Mouse (Mus musculus) kidney, postnatal 0 days (tissue): Measurements from ENCODE around the gene Sbk3. TPM values are rescaled to one million over a fixed set of nuclear protein-coding genes. Genes with fewer than 3 reads are reported as not detected.

Source experiments
- ATAC-seq: fragments of 200-750 bp; cut with Nextera tagmentation; replicated peaks from 2 replicates; pipeline ENCODE4 v1.8.0; 2017; ENCODE audit warnings: low read depth, moderate number of reproducible peaks, moderate TSS enrichment, moderate library complexity; ENCODE audit not compliant: low FRiP score
- DNase-seq: peaks from one replicate; pipeline ENCODE4 v3.0.0-alpha.2; 2016; ENCODE audit warnings: low spot score
- H3K27ac ChIP-seq: fragments of 300-500 bp; sonication (generic); 2 replicates; pipeline ENCODE4 v1.5.1; 2014; ENCODE audit warnings: mild to moderate bottlenecking
- H3K27me3 ChIP-seq: fragments of 300-500 bp; sonication (generic); 2 replicates; pipeline ENCODE4 v1.6.1; 2014; ENCODE audit warnings: low read length, mixed read lengths; ENCODE audit not compliant: insufficient read depth
- H3K36me3 ChIP-seq: fragments of 300-500 bp; sonication (generic); 2 replicates; pipeline ENCODE4 v1.6.1; 2014; ENCODE audit warnings: low read length, mixed read lengths; ENCODE audit not compliant: insufficient read depth
- H3K4me1 ChIP-seq: fragments of 300-500 bp; sonication (generic); replicated peaks from 2 replicates; pipeline ENCODE4 v1.6.1; 2014; ENCODE audit warnings: antibody characterized with exemption, low read length, mixed read lengths; ENCODE audit not compliant: insufficient read depth
- H3K4me2 ChIP-seq: fragments of 300-500 bp; sonication (generic); 2 replicates; pipeline ENCODE4 v1.6.1; 2014; ENCODE audit warnings: mild to moderate bottlenecking, low read length, moderate library complexity, mixed read lengths
- H3K4me3 ChIP-seq: fragments of 300-500 bp; sonication (generic); replicated peaks from 2 replicates; pipeline ENCODE4 v1.5.1; 2014; ENCODE audit warnings: low read depth, low read length
- H3K9ac ChIP-seq: fragments of 300-500 bp; sonication (generic); 2 replicates; pipeline ENCODE4 v1.6.1; 2014; ENCODE audit warnings: low read depth, low read length
- H3K9me3 ChIP-seq: fragments of 300-500 bp; sonication (generic); replicated peaks from 2 replicates; pipeline ENCODE4 v1.6.1; 2016; ENCODE audit warnings: low read length, inconsistent platforms, mixed read lengths
- CTCF ChIP-seq: IDR thresholded peaks from 2 replicates; pipeline ENCODE4 v1.5.1; 2016; ENCODE audit warnings: antibody characterized with exemption, low read depth, mild to moderate bottlenecking, moderate library complexity
- WGBS: fragments of 180-500 bp; shearing (Covaris S2); extraction: QIAGEN DNeasy Blood & Tissue Kit; methylation state at CpG from one replicate; pipeline ENCODE4 v1.1.7; 2014; 5-methylcytosine and 5-hydroxymethylcytosine counted together
- polyA plus RNA-seq: library from polyadenylated mRNA; unstranded; fragments of >200 nt; fragmentation: Nextera tagmentation; extraction: Ambion mirVana; gene quantifications from 2 replicates; pipeline ENCODE4 v1.2.1, GENCODE M21; 2015

Sbk3 gene
- polyA plus RNA-seq, 1 experiment from 2014 or later: 0.05 TPM

DNA sequence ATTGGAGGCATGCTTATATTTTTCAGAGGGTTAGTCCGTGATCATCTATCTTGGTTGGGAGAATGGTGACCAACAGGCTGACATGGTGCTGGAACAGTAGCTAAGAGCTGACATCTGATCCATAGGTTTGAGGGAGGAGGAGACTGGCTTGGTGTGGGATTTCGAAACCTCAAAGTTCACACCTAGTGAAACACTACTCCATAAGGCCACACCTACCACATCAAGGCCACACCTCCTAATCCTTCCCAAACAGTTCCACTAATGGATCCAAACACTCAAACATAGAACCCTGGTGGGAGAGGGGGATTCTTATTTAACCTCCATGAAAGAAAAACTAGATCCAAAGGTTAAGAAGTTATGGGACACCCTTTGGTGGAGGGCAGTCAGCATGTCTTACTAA lies 46.0 kb upstream of the Sbk3 start:
- Histone ChIP-seq H3K27me3 (no peaks in the 10 kb centered on the region), H3K4me3 (no peak overlapping the region), H3K27ac (no peak overlapping the region), H3K4me1 (0 out of 2 replicates have a peak, but pooled peaks cover 9% of the 10 kb centered on the region), H3K9me3 (no peaks in the 10 kb centered on the region), H3K36me3 (peaks cover 7% of the 10 kb centered on the region; the same call in 1 of the 2 replicates), H3K9ac (no peak overlapping the region), H3K4me2 (no peak overlapping the region)
- 96% methylated on average over 2 of the region's 2 CpGs for WGBS
- TF ChIP-seq CTCF: no peak
- DNase-seq: no peak
- no peak for ATAC-seq

DNA sequence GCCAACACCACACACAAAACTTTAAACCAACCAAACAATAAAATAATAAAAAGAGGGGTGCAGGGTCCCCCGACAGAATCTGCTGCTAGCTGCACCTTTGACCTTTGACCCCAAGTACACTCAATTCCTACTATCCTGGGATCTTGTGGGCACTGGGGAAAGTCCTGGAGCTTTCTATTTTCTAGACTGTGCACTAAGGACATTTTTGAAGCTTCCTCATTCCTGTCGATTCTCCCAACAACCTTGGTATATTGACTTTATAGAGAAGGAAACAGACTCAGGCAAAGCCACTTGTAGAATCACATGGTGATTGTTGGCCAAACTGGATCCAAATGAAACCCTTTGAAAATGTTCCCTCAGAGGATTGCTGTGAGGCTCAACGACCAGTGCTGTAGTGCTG lies 45.1 kb upstream of the Sbk3 start:
- no peaks in the 10 kb centered on the region for H3K9me3 ChIP-seq
- no peak for TF ChIP-seq CTCF
- peak overlapping the region; percentile 65; the same call in 1 of the 2 replicates for H3K9ac ChIP-seq
- H3K4me2 ChIP-seq: peak overlapping the region; percentile 65
- H3K27ac ChIP-seq: peak overlapping the region; percentile 99
- H3K36me3 ChIP-seq: peaks cover 16% of the 10 kb centered on the region
- no peaks in the 10 kb centered on the region for H3K27me3 ChIP-seq
- 0 out of 2 replicates have a peak, but pooled peaks cover 9% of the 10 kb centered on the region for H3K4me1 ChIP-seq
- H3K4me3 ChIP-seq: peak overlapping the region; percentile 76
- DNase-seq (no peak), ATAC-seq (no peak)
- 48% methylated on average over 3 of the region's 3 CpGs for WGBS

DNA sequence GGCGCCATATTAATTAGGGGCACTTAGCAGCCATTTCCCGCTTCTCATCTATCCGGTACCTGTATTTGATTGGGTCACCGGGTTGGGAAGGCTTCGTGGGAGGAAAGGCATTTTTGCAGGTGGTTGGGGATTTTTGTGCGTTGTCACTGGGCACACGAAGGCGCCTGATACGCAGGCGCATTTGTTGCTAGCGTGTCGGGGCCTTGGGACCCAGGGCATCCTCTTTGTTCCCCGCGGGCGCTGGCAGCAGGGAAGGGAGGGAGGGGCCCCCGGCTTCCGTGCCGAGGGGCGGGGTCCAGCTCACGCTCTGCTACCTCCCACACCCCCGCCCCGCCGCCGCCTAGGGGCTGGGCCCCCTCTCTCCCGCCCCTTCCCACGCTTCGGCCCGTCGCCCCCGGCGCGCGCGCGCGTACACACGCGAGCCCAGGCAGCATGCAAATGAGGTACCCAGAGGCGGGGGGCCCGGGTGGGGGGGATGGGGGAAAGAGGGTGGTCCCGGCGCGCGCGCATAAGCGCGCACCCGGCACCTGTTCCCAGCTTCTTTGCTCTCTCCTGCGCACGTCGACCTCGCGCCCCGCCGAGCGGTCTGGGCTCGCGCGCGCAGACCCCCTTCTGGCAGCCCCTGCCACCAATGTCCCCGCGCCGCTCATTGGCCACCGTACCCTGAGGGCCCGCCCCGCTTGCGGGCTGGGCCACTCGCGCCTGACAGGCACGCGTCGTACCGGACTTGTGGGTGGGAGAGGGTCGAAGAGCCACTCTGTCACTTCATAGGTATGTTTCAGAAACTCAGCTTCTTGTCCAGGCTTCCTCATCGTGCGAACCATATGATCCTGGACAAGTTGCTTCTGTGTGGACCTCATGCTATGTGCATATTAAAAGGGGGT lies 44.4 kb upstream of the Sbk3 start, which contains the start of gene Gm44973:
Gene Gm44973, plus strand, starts transcription at position 379 of the 884 bp plus-strand sequence.
- Histone ChIP-seq H3K27me3 (no peaks in the 10 kb centered on the region), H3K27ac (peak within 1 kb of the TSS; percentile 99), H3K36me3 (peaks cover 23% of the 10 kb centered on the region), H3K4me2 (peak within 1 kb of the TSS; percentile 65), H3K9me3 (no peaks in the 10 kb centered on the region), H3K9ac (peak within 1 kb of the TSS; percentile 78), H3K4me1 (0 out of 2 replicates have a peak, but pooled peaks cover 9% of the 10 kb centered on the region), H3K4me3 (peak within 1 kb of the TSS; percentile 76)
- DNase-seq: peak; percentile 97
- peak; percentile 80 for ATAC-seq
- 0 out of 2 replicates have a peak, but pooled peaks have one; percentile 10 for TF ChIP-seq CTCF
- WGBS: under 1% methylated on average over 44 of the region's 76 CpGs

DNA sequence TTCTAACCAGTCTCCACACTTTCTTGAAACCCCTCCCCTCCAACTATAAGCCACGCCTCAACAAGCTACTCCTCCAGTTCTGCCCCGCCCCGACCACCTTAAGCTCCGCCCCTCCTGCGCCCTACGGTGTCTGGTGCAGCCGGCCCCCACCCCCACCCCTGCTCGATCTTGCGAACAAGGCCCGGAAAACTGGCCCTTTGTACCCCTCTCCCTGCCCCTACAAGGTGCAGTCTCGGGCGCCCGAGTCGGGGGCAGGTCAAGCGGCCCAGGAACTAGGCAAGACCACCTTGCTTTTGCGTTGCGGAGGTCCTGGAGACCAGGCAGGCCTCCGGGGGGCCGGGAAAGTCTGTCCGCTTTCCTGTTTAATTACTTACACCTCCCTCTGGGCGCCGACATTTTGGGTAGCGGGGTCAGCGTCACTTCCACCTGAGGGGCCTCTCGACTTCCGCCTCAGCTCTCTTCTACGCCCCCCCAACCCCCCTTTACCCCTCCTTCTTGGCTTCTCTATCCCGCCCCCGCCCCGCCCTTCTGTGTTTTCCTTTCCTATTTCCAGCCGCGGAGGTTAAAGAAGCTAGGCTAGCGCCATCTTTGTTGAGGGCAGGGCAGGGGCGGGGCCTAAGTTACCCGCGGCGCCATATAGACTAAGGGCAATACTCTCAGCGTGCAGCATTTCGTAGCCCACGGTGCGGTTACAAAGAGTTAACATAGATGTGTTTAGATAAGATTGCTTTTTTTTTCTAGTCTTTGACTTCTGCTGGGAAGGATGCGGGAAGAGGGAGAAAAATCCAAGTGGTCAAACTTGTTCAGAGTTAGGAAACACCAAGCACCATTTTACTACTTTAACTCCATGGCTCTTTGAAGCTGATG lies 43.5 kb upstream of the Sbk3 start, which contains the start of the genes Zfp524 and Fiz1:
Gene Zfp524, plus strand, starts transcription at position 165 of the 867 bp plus-strand sequence.
Gene Fiz1, minus strand, starts transcription at position 447 of the 867 bp plus-strand sequence.
- peak within 1 kb of the TSS; percentile 76 for H3K4me3 ChIP-seq
- no peaks in the 10 kb centered on the region for H3K9me3 ChIP-seq
- DNase-seq: peak; percentile 98
- peak within 1 kb of the TSS; percentile 78 for H3K9ac ChIP-seq
- TF ChIP-seq CTCF: no peak
- H3K27ac ChIP-seq: peak within 1 kb of the TSS; percentile 99
- peaks cover 32% of the 10 kb centered on the region for H3K36me3 ChIP-seq
- ATAC-seq: peak; percentile 84
- 0 out of 2 replicates have a peak, but pooled peaks cover 7% of the 10 kb centered on the region for H3K4me1 ChIP-seq
- whole genome bisulfite sequencing: under 1% methylated on average over 42 of the region's 42 CpGs
- H3K27me3 ChIP-seq: no peaks in the 10 kb centered on the region
- peak within 1 kb of the TSS; percentile 65 for H3K4me2 ChIP-seq

DNA sequence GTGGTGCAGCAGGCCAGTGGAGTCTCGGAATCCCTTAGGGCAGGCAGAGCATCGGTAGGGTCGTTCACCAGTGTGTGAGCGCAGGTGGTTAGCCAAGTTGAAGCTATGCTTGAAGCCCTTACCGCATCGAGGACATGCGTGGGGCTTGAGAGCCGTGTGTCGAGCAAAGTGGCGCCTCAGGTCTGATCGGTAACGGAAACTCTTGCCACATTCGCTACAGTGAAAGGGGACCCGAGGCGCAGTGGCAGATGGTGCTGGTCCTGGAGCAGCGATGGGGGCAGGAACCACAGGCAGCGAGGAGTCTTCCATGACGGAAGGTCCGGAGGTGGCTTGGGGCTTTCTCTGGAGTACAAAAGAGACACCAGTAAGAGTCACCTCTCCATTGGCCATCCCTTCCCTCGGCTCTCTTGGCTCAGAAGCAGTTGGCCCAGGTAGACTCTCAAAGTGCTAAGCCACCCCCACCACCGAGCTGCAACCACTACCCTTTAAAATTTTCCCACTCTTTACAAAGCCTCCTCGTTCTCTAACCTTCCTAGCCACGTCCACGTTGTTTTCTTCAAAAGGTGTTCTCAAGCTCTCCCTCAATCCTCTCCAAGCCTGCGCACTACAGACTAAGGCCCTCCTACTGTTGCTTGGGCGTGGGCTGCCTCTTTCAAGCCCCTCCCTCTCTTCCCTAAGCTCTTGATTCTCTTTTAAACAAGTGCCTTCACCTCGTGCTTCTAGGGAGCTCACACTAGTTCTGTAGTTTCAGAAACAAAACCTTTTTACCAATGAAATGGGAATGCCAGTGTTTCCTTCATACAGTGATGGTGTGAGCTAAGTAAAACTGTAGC lies 41.9 kb upstream of the Sbk3 start:
- no peak overlapping the region for H3K9ac ChIP-seq
- DNase-seq: no peak
- no peaks in the 10 kb centered on the region for H3K27me3 ChIP-seq
- no peak overlapping the region for H3K27ac ChIP-seq
- H3K9me3 ChIP-seq: no peaks in the 10 kb centered on the region
- no peak overlapping the region for H3K4me2 ChIP-seq
- no peak overlapping the region for H3K4me3 ChIP-seq
- peaks cover 48% of the 10 kb centered on the region for H3K36me3 ChIP-seq
- H3K4me1 ChIP-seq: 0 out of 2 replicates have a peak, but pooled peaks cover 4% of the 10 kb centered on the region
- TF ChIP-seq CTCF: no peak
- ATAC-seq: no peak
- 91% methylated on average over 27 of the region's 27 CpGs for WGBS
